Mouse (Mus musculus): ENCODE results near the gene Nfatc2. TPM values are rescaled to one million over a fixed set of nuclear protein-coding genes. Genes with fewer than 3 reads are reported as not detected.

Nfatc2 gene
- polyA plus RNA-seq, 1 experiment from 2014 or later = 3.3 TPM

DNA sequence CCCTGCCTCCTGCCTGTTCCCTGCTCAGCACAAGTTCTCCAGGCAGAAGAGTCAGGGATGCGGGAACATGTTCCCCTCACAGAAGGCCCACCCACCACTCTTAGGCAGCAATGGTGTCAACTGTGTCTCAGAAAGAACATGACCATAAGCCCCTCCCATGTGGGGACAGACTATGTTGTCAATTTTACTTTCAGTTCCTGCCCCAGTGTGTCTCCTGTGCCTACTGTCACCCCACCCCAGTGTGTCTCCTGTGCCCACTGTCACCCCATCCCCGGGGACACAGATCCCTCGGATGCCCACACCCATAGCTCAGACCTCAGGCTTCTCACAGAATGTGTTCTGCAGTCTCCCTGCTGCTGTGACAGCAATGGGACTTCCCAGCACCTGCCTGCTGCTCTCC lies 79.2 kb downstream of the Nfatc2 start:
- WGBS = 77% methylated on average over 3 of the region's 3 CpGs
- H3K4me3 ChIP-seq (replicated peaks; ENCODE audit: low read length) = no peak overlapping the region
- H3K36me3 ChIP-seq (ENCODE audit: control insufficient read depth, insufficient read depth, low read length) = no peaks in the 10 kb centered on the region
- H3K4me2 ChIP-seq (ENCODE audit: low read depth, low read length) = no peak overlapping the region
- 0 out of 2 replicates have a peak, but pooled peaks cover 6% of the 10 kb centered on the region for H3K9me3 ChIP-seq (replicated peaks; ENCODE audit: control insufficient read depth, low read length)
- no peak overlapping the region for H3K27ac ChIP-seq (ENCODE audit: low read length)
- ATAC-seq (ENCODE audit: insufficient read depth, low FRiP score) = no peak
- peaks cover 24% of the 10 kb centered on the region for H3K4me1 ChIP-seq (ENCODE audit: control insufficient read depth, insufficient read depth, low read length)
- H3K27me3 ChIP-seq (ENCODE audit: control insufficient read depth, insufficient read depth, low read length) = no peaks in the 10 kb centered on the region
- H3K9ac ChIP-seq (ENCODE audit: low read length) = no peak overlapping the region

- no peak overlapping the region for H3K4me2 ChIP-seq (ENCODE audit: low read depth, low read length)
- no peak overlapping the region for H3K27ac ChIP-seq (ENCODE audit: low read length)
- H3K4me1 ChIP-seq (ENCODE audit: control insufficient read depth, insufficient read depth, low read length) = peaks cover 19% of the 10 kb centered on the region
- WGBS = 92% methylated on average over 7 of the region's 7 CpGs
- no peak for ATAC-seq (ENCODE audit: insufficient read depth, low FRiP score)
- no peaks in the 10 kb centered on the region for H3K27me3 ChIP-seq (ENCODE audit: control insufficient read depth, insufficient read depth, low read length)
- no peaks in the 10 kb centered on the region for H3K9me3 ChIP-seq (replicated peaks; ENCODE audit: control insufficient read depth, low read length)
- no peaks in the 10 kb centered on the region for H3K36me3 ChIP-seq (ENCODE audit: control insufficient read depth, insufficient read depth, low read length)
- no peak overlapping the region for H3K4me3 ChIP-seq (replicated peaks; ENCODE audit: low read length)
- H3K9ac ChIP-seq (ENCODE audit: low read length) = no peak overlapping the region
Observed at GRCm38 (mm10) chr2:168520771-168521170, 80.7 kb downstream of the Nfatc2 start.

- Histone ChIP-seq H3K9ac (ENCODE audit: low read length) (no peak overlapping the region), H3K27ac (ENCODE audit: low read length) (no peak overlapping the region), H3K36me3 (ENCODE audit: control insufficient read depth, insufficient read depth, low read length) (no peaks in the 10 kb centered on the region), H3K27me3 (ENCODE audit: control insufficient read depth, insufficient read depth, low read length) (no peaks in the 10 kb centered on the region), H3K4me2 (ENCODE audit: low read depth, low read length) (no peak overlapping the region), H3K9me3 (replicated peaks; ENCODE audit: control insufficient read depth, low read length) (no peaks in the 10 kb centered on the region), H3K4me1 (ENCODE audit: control insufficient read depth, insufficient read depth, low read length) (peaks cover 10% of the 10 kb centered on the region), H3K4me3 (replicated peaks; ENCODE audit: low read length) (no peak overlapping the region)
- 74% methylated on average over 8 of the region's 8 CpGs for WGBS
- no peak for ATAC-seq (ENCODE audit: insufficient read depth, low FRiP score)
Observed at GRCm38 (mm10) chr2:168519589-168519988, 81.9 kb downstream of the Nfatc2 start.

GRCm38 (mm10) chr2:168518256-168518659 lies 83.2 kb downstream of the Nfatc2 start:
- no peak for ATAC-seq (ENCODE audit: insufficient read depth, low FRiP score)
- H3K27ac ChIP-seq (ENCODE audit: low read length) = no peak overlapping the region
- no peaks in the 10 kb centered on the region for H3K9me3 ChIP-seq (replicated peaks; ENCODE audit: control insufficient read depth, low read length)
- WGBS = 58% methylated on average over 15 of the region's 15 CpGs
- H3K9ac ChIP-seq (ENCODE audit: low read length) = no peak overlapping the region
- H3K4me3 ChIP-seq (replicated peaks; ENCODE audit: low read length) = no peak overlapping the region
- no peak overlapping the region for H3K4me2 ChIP-seq (ENCODE audit: low read depth, low read length)
- H3K4me1 ChIP-seq (ENCODE audit: control insufficient read depth, insufficient read depth, low read length) = peaks cover 6% of the 10 kb centered on the region; the same call in 1 of the 2 replicates
- H3K27me3 ChIP-seq (ENCODE audit: control insufficient read depth, insufficient read depth, low read length) = no peaks in the 10 kb centered on the region
- no peaks in the 10 kb centered on the region for H3K36me3 ChIP-seq (ENCODE audit: control insufficient read depth, insufficient read depth, low read length)

DNA sequence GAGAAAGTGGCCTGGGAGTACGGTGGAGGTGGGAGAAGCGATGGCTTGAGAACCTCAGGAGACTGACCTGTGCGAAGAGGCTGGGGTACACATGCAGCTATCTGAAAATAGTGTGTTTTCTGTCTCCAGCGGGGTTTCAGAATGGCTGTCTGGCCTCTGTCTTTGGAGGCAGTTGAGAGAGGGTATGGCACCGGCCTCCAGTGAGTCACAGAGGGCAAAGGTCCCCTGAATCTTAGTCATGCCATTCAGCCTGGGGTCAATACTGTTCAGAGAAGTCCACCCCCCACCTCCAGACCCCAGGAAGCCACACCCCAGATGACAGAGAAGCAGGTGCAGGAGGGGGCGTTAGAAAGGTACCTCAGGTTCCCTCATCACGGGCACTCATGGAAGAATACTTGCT lies 83.7 kb downstream of the Nfatc2 start:
- ATAC-seq (ENCODE audit: insufficient read depth, low FRiP score) = no peak
- peaks cover 6% of the 10 kb centered on the region; the same call in 1 of the 2 replicates for H3K4me1 ChIP-seq (ENCODE audit: control insufficient read depth, insufficient read depth, low read length)
- no peak overlapping the region for H3K27ac ChIP-seq (ENCODE audit: low read length)
- no peak overlapping the region for H3K9ac ChIP-seq (ENCODE audit: low read length)
- no peaks in the 10 kb centered on the region for H3K36me3 ChIP-seq (ENCODE audit: control insufficient read depth, insufficient read depth, low read length)
- no peaks in the 10 kb centered on the region for H3K27me3 ChIP-seq (ENCODE audit: control insufficient read depth, insufficient read depth, low read length)
- H3K4me3 ChIP-seq (replicated peaks; ENCODE audit: low read length) = no peak overlapping the region
- no peaks in the 10 kb centered on the region for H3K9me3 ChIP-seq (replicated peaks; ENCODE audit: control insufficient read depth, low read length)
- WGBS = 81% methylated on average over 7 of the region's 7 CpGs
- no peak overlapping the region for H3K4me2 ChIP-seq (ENCODE audit: low read depth, low read length)

DNA sequence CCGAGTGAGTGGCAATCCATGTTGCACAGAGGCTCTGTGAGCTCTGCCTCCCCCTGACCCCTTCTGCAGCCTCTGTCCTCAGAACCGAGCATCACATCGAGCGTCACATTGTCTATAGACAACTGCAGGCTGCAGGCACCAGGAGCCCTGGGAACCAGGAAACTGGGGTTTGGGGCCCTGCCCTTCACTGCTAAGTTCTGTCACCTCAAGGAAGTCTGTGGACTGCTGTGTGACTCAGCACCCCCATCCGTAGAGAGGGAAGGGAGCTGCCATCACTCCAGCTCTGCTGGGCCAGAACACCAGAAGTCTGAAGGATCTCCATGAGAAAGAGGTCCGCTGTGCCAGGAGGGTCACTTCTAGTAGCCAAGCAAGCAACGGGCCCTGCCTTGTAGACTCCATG lies 84.7 kb downstream of the Nfatc2 start:
- H3K9me3 ChIP-seq (replicated peaks; ENCODE audit: control insufficient read depth, low read length) = no peaks in the 10 kb centered on the region
- no peak overlapping the region for H3K4me3 ChIP-seq (replicated peaks; ENCODE audit: low read length)
- no peak for ATAC-seq (ENCODE audit: insufficient read depth, low FRiP score)
- H3K36me3 ChIP-seq (ENCODE audit: control insufficient read depth, insufficient read depth, low read length) = no peaks in the 10 kb centered on the region
- whole genome bisulfite sequencing = 76% methylated on average over 7 of the region's 7 CpGs
- no peak overlapping the region for H3K9ac ChIP-seq (ENCODE audit: low read length)
- peaks cover 6% of the 10 kb centered on the region; the same call in 1 of the 2 replicates for H3K4me1 ChIP-seq (ENCODE audit: control insufficient read depth, insufficient read depth, low read length)
- H3K4me2 ChIP-seq (ENCODE audit: low read depth, low read length) = no peak overlapping the region
- no peak overlapping the region for H3K27ac ChIP-seq (ENCODE audit: low read length)
- H3K27me3 ChIP-seq (ENCODE audit: control insufficient read depth, insufficient read depth, low read length) = no peaks in the 10 kb centered on the region

DNA sequence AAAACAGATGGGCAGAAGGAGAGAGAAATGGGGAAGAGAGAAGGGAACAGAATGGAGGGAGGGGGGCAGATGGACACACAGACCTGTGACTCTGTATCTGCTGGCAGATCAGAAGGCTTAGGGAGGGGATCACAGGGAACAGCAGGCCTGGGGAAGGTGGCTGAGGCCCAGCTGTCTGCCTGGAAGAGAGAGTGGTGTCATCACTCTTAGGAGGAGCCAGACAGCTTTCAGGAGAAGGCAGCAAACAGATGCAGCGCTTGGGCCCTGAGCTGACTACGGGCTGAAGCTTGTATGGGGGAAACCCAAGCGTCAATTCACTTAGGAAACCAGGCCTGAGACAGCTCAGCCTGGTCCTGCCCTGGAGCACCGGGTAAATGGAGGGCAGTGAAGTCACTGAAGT lies 86.0 kb downstream of the Nfatc2 start:
- H3K9ac ChIP-seq (ENCODE audit: low read length) = no peak overlapping the region
- H3K4me2 ChIP-seq (ENCODE audit: low read depth, low read length) = no peak overlapping the region
- H3K27me3 ChIP-seq (ENCODE audit: control insufficient read depth, insufficient read depth, low read length) = no peaks in the 10 kb centered on the region
- no peak for ATAC-seq (ENCODE audit: insufficient read depth, low FRiP score)
- peaks cover 6% of the 10 kb centered on the region; the same call in 1 of the 2 replicates for H3K4me1 ChIP-seq (ENCODE audit: control insufficient read depth, insufficient read depth, low read length)
- 68% methylated on average over 4 of the region's 4 CpGs for WGBS
- H3K27ac ChIP-seq (ENCODE audit: low read length) = no peak overlapping the region
- H3K4me3 ChIP-seq (replicated peaks; ENCODE audit: low read length) = no peak overlapping the region
- no peaks in the 10 kb centered on the region for H3K9me3 ChIP-seq (replicated peaks; ENCODE audit: control insufficient read depth, low read length)
- no peaks in the 10 kb centered on the region for H3K36me3 ChIP-seq (ENCODE audit: control insufficient read depth, insufficient read depth, low read length)

GRCm38 (mm10) chr2:168514131-168514530 lies 87.3 kb downstream of the Nfatc2 start:
- Histone ChIP-seq H3K9me3 (replicated peaks; ENCODE audit: control insufficient read depth, low read length) (no peaks in the 10 kb centered on the region), H3K27me3 (ENCODE audit: control insufficient read depth, insufficient read depth, low read length) (no peaks in the 10 kb centered on the region), H3K9ac (ENCODE audit: low read length) (no peak overlapping the region), H3K4me3 (replicated peaks; ENCODE audit: low read length) (no peak overlapping the region), H3K27ac (ENCODE audit: low read length) (no peak overlapping the region), H3K4me1 (ENCODE audit: control insufficient read depth, insufficient read depth, low read length) (peaks cover 6% of the 10 kb centered on the region; the same call in 1 of the 2 replicates), H3K36me3 (ENCODE audit: control insufficient read depth, insufficient read depth, low read length) (no peaks in the 10 kb centered on the region), H3K4me2 (ENCODE audit: low read depth, low read length) (no peak overlapping the region)
- no peak for ATAC-seq (ENCODE audit: insufficient read depth, low FRiP score)
- WGBS = 82% methylated on average over 5 of the region's 5 CpGs

DNA sequence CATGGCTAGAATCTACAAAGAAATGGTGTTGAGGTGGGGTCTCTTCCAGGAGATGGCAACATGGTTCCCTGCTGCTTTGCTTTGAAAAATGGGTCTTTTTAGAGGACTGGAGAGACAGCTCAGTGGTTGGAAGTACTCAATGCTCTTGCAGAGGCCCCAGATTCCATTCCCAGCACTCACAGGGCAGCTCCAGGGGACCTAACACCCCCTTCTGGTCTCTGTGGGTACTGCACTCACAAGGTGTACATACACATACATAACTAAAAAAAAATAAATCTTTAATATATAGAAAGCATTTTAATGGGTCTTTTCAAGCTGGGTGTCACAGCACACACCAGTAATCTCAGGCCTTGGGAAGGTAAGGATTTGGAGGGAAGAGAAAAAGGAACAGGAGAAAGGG lies 89.9 kb downstream of the Nfatc2 start:
- no peak overlapping the region for H3K4me3 ChIP-seq (replicated peaks; ENCODE audit: low read length)
- H3K4me2 ChIP-seq (ENCODE audit: low read depth, low read length) = no peak overlapping the region
- no peaks in the 10 kb centered on the region for H3K4me1 ChIP-seq (ENCODE audit: control insufficient read depth, insufficient read depth, low read length)
- H3K36me3 ChIP-seq (ENCODE audit: control insufficient read depth, insufficient read depth, low read length) = no peaks in the 10 kb centered on the region
- no peaks in the 10 kb centered on the region for H3K27me3 ChIP-seq (ENCODE audit: control insufficient read depth, insufficient read depth, low read length)
- H3K9ac ChIP-seq (ENCODE audit: low read length) = no peak overlapping the region
- H3K27ac ChIP-seq (ENCODE audit: low read length) = no peak overlapping the region
- ATAC-seq (ENCODE audit: insufficient read depth, low FRiP score) = no peak
- H3K9me3 ChIP-seq (replicated peaks; ENCODE audit: control insufficient read depth, low read length) = no peaks in the 10 kb centered on the region
